Mouse (Mus musculus): ENCODE results near the gene Ssbp3. TPM values are rescaled to one million over a fixed set of nuclear protein-coding genes. Genes with fewer than 3 reads are reported as not detected.

Gene Ssbp3
- total RNA-seq, 1 experiment from 2014 or later = 16.4 TPM

DNA sequence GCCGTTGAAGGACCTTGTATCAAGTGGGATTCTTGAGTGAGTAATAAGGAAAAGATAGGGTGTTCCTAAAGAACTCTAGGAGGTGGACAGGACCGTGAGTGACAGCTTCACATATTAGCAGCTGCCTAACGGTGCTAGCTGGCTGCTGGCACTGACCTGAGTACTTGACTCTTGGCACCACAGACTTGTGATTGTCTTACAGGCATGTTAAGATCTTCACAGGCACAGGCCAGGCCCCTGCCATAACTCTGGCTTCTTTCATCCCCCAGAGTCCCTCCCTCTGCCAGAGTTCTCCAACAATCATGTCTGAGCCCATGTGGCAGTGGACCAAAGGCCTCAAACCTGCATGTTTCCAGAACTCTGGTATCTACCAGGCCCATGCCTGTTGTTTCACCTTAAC, 108.0 kb downstream of the Ssbp3 start:
- ATAC-seq (ENCODE audit: extremely low read depth, insufficient number of reproducible peaks, low FRiP score, poor library complexity, severe bottlenecking) = no peak

DNA sequence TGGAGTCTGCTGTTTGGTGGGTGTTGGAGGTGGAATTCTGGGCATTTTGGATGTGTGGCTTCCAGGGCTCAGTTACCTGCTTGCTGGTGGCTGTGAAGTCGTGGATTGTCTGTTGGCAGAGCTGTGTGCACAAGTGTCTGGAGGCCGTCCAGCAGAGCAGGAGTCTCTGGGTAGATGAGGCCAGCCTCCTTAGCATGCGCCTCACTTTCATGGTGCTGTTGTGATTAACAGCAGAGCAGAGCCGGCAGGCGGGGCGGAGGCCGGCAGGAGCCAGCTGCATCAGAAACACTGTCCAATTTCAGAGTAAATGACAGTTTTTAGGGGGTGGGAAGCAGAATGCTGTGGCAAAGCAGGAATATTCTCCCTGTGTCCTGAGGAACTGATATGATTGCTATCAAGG, 108.5 kb downstream of the Ssbp3 start:
- no peak for ATAC-seq (ENCODE audit: extremely low read depth, insufficient number of reproducible peaks, low FRiP score, poor library complexity, severe bottlenecking)

DNA sequence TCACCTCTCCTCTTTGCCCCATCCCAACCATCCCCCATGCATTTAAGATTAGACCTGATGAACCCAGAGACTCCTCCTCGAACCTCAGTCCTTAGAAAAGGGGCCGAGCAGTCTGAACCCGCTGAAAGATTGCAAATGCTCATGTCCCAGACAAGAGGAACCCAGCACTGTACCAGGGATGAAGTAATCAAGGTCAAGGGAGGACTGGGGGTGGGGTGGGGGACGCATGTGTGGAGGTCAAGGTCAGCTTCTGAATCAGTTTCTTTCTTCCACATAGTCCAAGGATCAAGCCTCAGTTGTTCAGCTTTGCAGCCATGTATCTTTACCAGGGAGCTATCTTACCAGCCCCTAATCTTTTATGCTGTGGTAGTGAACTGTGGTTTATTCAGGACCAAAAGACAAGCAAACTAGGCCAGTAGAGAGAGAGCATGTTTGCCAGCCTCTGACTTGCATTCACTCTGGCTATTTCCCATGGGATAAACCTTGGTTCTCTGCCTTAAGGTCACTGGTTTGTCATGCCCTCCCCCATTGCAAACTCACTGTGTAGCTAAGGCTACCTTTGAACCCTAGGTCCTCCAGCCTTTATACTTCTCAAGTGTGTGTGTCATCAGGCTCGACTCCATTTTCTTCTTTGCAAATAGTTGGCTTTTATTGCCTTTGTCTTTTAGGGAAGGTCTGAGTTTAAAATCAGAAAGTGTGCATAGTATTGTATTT, 109.9 kb downstream of the Ssbp3 start:
- no peak for ATAC-seq (ENCODE audit: extremely low read depth, insufficient number of reproducible peaks, low FRiP score, poor library complexity, severe bottlenecking)

DNA sequence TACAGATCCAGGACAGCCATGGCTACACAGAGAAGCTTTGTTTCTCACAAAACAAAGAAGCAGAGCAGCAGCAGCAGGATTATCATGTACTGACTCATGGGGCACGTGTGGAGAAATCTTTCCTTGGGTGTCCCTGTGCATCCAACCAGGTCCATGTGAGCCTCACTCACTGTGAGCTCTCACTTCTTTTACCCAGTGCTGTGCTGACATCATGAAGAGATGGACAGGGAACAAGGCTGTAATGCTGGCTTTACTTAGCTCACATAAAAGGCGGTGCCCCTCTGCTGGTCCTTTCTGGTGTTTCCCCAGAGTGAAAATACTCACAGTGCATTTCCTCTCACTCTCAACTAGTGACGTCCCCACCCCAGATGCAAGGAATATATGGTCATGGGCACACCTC, 111.0 kb downstream of the Ssbp3 start:
- ATAC-seq (ENCODE audit: extremely low read depth, insufficient number of reproducible peaks, low FRiP score, poor library complexity, severe bottlenecking) = no peak

DNA sequence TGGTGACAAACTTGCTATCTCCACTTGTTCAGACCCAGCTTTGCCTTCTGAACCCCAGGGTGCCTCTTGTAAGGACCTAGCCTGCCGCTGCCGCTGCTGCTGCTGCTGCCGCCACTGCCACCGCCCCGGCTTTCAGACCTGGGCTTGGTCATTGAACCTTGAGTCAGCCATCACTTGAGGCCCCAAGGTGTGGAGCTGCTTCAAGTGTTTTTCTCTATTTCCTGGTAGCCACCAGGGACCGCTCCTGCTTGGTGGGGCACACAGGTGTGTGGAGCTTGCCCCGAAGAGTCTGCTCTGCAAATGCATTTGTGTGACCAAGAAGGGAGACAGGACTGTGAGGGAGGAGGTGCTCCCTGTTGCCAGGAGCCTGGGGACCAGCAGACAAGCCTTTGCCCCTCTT, 114.4 kb downstream of the Ssbp3 start:
- no peak for ATAC-seq (ENCODE audit: extremely low read depth, insufficient number of reproducible peaks, low FRiP score, poor library complexity, severe bottlenecking)

DNA sequence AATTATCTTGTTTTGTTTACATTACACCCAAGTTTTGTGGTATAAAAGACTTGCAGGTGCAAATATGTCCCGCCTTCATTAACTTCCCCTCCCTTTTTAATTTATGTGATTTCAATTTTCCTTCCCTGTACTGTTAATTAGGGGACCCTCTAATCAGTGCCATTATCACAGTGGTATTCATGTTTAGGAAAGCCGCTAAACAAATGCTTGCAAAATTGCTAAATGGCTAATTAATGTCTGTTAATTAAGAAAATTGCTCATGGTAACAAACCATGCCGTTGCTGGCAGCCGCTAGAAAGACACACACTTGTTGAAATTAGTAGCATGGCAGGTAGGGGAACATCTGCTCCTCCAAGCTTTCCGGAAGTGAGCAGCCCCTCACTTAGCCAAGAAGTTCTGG, 114.9 kb downstream of the Ssbp3 start:
- ATAC-seq (ENCODE audit: extremely low read depth, insufficient number of reproducible peaks, low FRiP score, poor library complexity, severe bottlenecking) = no peak

DNA sequence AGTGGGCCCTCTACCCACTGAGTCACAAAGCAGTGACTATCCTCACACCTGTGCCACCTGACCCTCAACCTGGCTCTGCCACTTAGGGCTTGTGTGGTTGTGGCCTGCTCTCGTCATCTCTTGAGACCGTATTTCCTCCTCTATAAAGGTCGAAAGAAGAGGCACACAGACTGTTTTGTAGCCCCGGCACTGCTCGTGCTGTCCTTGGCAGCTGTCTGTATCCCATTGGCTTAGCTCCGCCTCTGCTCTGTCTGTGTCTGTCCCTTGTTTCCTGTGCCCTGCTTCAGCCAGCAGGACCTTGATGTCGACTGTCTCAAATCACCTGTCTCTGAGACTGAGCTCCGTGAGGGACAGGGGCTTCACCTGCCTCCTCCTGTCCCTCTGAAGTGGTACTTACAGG, 116.0 kb downstream of the Ssbp3 start:
- no peak for ATAC-seq (ENCODE audit: extremely low read depth, insufficient number of reproducible peaks, low FRiP score, poor library complexity, severe bottlenecking)

DNA sequence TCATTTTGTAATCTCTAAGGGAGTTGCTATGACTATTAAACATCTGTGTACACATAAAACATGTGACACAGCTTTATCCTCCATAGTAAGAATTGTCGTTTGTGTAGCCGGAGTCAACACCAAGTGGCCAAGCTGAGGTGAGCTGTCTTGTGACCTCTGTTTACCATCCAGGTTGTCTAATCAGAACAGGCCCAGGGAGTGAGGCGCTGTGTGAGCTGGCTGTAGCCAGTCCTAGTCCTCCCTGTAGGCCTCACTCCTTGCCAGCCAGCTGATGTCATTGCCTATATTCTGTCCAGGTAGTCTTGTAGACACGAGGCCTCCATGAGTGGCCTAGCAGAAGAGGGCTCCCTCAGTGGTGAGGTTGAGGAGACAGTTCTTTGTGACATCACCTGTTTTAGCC, 125.2 kb downstream of the Ssbp3 start:
- ATAC-seq (ENCODE audit: extremely low read depth, insufficient number of reproducible peaks, low FRiP score, poor library complexity, severe bottlenecking) = no peak

DNA sequence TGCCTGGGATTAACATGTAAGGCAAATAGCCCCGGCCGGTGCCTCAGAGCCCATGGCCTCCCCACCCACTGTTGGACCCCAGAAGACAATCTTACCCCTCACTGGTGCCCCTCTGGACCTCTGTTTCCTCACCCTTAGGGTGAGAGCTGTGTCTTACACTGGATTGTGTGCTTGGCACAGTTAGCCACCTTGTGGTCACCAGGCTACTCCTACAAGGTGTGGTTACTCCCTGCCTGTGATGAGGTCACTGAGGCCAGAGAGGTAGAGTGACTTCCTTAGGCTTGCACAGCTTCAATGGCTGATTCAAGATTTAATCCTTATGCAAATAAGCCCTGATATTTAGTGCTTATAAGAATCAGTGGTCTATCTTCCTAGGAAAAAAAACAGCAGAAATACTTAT, 126.5 kb downstream of the Ssbp3 start:
- no peak for ATAC-seq (ENCODE audit: extremely low read depth, insufficient number of reproducible peaks, low FRiP score, poor library complexity, severe bottlenecking)

DNA sequence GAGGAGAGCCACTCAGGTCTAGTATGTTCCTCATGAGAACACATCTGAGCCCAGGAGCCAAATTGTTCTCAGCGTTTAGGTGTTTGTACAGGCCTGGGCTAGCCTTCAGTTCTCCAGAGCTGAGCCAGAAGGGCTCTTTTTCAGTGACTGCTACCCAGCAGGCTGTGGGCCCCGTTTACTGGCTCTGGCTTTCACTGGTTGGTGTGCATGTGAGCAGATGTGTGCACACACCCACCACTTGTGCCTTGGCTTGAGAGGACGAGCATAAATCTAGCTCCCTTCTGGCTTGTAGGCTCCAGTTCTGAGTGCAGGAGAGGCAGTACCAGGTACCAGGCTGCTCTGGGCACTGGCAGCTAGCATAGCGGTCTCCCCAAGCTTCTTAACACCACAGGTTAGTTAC, 127.8 kb downstream of the Ssbp3 start:
- ATAC-seq (ENCODE audit: extremely low read depth, insufficient number of reproducible peaks, low FRiP score, poor library complexity, severe bottlenecking) = no peak

DNA sequence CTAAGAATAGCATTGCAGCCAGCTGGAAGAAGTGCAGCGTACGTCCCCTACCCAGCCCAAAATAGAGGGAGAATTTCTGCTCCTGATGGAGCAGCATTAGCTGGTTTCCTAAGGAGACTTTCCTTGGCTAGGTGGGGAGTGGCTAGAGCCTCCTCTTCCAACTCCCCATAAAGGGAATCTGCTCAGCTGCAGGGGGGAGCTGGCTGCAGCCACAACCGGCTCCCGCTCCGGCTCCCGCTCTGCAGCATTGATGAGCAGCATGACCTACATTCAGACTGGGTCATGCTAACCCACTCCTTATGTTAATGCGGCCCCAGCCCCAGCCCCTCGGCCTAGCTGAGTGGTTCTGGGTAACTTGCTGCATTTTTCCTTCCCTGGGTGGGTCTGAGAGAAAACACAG, 128.8 kb downstream of the Ssbp3 start:
- no peak for ATAC-seq (ENCODE audit: extremely low read depth, insufficient number of reproducible peaks, low FRiP score, poor library complexity, severe bottlenecking)

DNA sequence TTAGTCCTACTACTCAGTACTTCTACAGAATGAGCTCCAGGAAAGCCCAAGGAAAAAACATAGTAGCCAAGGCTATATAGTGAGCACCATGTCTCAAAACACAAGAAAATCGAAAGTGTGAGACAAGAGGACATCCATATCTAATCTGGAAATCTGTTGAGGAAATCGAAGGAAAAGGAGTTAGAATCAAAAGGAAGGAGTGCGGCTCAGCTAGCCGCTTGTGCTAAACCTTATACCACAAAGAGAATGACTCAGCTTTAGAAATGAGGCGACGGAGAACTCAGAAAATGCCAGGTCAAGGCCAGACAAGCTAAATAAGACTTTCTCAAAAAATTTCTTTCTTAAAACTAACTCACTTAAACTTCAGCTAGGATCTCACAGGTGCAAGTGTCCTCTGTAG, 131.8 kb downstream of the Ssbp3 start:
- no peak for ATAC-seq (ENCODE audit: extremely low read depth, insufficient number of reproducible peaks, low FRiP score, poor library complexity, severe bottlenecking)

DNA sequence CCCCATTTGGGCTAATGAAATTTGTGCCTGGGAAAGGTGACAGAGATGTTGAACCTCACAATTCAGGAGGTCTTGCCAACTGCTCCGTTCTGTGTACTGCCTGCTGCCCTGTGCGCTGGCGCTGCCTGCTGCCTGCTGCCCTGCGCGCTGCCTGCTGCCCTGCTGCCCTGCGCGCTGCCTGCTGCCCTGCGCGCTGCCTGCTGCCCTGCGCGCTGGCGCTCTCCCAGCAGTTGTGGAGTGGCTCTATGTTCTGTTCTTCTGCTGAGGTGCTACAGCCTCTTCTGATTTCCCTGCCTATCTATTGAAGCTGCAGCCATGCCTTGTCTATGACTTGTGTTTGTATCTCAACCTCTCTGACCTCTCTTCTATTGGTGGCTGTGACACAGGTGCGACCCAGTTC, 134.7 kb downstream of the Ssbp3 start:
- ATAC-seq (ENCODE audit: extremely low read depth, insufficient number of reproducible peaks, low FRiP score, poor library complexity, severe bottlenecking) = no peak

DNA sequence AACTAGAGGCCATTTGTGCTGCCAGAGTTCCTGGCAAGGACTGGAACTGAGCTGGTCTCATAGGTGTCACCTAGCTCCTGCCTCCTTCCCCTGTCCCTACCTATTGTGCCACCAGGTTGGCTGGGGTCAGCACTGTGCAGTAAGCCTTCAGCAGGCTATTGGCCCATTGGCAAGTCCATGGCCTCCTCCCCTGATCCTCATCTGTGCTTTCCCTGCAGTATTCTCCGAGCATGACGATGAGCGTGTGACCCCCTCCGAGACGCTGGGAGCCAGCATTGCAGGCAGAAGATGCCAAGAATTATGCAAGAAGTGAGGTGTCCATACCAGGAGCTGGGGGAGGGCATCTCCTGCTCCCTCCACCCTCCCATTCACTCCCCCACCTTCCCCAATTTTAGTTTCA, 137.3 kb downstream of the Ssbp3 start:
- no peak for ATAC-seq (ENCODE audit: extremely low read depth, insufficient number of reproducible peaks, low FRiP score, poor library complexity, severe bottlenecking)

DNA sequence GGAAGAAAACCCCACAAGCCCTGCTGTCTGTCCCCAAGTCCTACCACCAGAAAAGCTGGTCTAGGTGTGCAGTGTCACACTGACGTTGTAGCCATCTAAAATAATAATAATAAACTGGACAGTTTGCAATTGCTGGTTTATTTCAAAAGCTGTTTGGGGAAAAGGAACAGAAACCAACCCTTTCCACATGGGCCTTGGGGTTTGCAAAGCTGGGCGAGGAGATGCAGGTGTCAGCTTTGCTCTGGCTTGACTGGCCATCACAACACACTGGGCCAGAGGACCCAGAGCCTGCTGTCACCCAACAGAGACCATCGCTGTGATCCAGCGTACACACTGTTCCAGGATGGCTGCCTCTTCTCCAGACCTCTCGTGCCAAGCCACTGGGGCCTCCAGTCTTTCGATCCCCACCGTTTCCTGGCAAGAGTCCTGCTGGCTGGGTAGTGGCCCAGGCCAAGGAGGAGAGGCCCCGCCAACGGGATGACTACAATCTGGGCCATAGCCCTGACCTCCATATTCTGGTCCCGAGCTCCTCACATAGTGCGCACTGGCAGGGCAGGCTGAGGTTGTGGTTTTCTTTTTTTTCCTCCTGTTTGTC, 138.2 kb downstream of the Ssbp3 start:
- ATAC-seq (ENCODE audit: extremely low read depth, insufficient number of reproducible peaks, low FRiP score, poor library complexity, severe bottlenecking) = no peak

DNA sequence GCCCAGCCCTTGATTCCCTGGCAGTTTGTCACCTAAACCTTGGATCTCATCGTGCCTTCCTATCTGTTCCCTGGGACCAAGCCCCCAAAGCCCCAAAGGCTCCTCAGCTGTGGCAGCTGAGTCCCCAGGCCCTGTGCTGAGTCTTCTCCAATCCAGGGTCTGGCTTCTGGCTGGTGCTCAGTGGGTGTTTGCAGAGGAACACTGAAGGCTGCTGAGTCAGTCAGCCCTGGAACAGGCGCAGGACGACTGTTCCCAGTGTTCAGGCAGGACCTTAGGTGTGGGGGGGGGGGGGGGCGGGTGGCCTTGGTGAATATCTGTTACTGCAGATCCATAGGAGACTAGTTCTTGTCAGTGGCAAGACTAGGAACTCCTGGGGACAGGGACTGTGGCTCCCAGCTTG, 141.4 kb downstream of the Ssbp3 start:
- no peak for ATAC-seq (ENCODE audit: extremely low read depth, insufficient number of reproducible peaks, low FRiP score, poor library complexity, severe bottlenecking)

DNA sequence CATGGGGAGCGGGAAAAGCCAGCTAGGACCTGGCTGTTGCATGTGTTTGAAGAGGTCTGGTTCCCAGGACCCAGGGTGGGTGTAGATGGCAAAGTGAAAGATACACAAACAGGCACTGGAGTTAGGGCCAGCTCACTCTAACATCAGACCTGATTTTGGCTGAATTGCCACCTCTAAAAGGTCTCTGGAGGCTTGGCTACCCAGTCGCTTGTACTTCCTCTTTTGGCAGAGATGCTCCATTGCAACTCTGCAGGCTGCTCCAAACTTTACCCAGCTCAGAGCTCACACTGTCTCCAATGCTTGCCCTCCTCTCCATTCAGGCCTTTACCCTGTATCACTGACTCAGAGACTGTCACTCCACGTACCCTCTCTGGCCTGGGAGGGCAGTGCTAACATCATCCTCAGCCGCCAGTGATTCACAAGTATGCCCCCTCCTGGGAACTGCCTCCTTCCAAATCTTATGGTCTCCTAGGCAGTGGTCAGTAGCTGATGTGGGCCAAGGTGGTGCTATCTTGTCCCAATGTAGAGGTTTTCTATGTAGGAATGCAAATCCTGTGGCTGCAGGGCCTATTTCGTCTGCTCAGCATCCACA, 142.6 kb downstream of the Ssbp3 start:
- no peak for ATAC-seq (ENCODE audit: extremely low read depth, insufficient number of reproducible peaks, low FRiP score, poor library complexity, severe bottlenecking)

DNA sequence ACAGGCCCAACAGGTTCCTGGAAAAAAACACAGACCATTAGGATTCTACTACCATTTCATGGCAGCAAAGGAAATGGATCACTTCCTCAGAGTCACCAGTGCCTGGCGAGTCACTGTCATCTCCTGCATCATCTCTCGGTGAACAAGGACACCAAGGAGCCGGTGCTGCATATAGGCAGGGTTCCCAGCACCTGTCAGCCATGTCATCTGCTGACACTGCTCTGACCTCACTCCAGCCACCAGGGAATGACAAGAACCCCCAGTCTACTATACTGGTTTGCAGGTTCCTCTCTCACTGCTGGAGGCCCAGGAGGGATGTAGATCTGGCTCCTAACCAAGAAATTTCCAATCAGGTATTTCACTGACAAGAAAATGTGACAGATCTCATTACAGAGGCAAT, 145.6 kb downstream of the Ssbp3 start:
- ATAC-seq (ENCODE audit: extremely low read depth, insufficient number of reproducible peaks, low FRiP score, poor library complexity, severe bottlenecking) = no peak

DNA sequence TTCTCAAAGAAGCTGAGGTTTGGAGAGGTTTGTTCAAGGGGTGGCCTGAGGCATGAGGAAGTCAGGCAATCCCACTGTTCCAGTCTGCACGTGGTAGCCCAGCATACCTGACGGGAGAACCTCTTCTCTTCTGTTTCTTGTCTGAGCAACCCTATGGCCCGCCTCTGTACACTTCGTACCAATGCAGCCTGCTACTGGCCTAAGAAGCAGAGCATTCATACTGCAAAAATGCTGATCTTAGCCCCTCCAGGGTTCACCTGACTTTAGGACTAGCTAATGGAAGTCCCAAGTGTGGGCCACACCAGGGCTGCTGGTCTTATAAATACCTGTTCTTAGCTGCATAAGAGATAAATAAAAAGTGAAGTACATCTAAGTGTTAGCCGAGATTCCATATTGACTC, 147.8 kb downstream of the Ssbp3 start:
- no peak for ATAC-seq (ENCODE audit: extremely low read depth, insufficient number of reproducible peaks, low FRiP score, poor library complexity, severe bottlenecking)

DNA sequence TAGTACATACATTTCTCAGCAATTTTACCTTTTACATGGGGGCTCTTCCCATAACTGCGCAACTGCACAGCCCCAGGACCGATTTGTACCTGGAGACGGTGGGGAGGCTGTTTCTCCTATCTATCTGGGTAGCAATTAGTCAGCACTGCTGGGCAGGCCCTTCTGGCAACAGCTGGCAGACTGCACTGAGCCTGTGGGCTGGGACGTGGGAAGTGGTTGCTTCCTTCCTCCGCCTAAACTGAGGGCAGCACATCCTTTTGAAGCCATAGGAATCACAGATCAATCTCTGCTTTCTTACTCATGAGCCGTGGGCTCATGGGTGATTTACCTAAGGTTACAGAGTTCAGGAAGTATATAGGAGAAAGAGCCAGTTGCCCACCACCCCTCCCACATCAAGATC, 148.3 kb downstream of the Ssbp3 start:
- ATAC-seq (ENCODE audit: extremely low read depth, insufficient number of reproducible peaks, low FRiP score, poor library complexity, severe bottlenecking) = no peak

DNA sequence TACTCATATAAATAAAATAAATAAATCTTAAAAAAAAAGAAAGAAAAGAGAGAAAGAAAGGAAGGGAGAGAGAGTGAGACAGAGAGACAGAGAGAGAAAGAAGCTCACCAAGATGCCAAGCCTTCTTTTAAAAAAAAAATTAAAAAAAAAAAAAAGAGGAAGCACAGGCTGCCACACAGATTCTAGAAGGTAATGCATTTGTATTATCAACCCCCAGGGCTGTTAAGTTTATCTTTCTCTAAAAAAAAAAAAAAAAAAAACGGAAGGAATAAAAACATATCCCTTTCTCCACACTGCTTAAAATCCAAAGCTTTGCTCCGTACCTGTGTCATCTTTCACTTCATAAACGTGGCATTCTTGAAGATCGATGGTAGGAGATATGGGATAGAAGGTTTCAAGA, 151.1 kb downstream of the Ssbp3 start:
- no peak for ATAC-seq (ENCODE audit: extremely low read depth, insufficient number of reproducible peaks, low FRiP score, poor library complexity, severe bottlenecking)

Measured in neutrophil, adult 5-6 weeks (primary cell).